Mouse (Mus musculus) thymus, adult 2 months (tissue): Measurements from ENCODE around the gene Zfp979. TPM values are rescaled to one million over a fixed set of nuclear protein-coding genes. Genes with fewer than 3 reads are reported as not detected.

Experiments used
- DNase-seq: peaks from one replicate; pipeline ENCODE4 v3.0.0; 2021
- H3K27ac ChIP-seq: fragments of 200-500 bp; 2 replicates; pipeline ENCODE4 v1.5.1; 2012; ENCODE audit warnings: low read length, control low read depth; ENCODE audit not compliant: control insufficient read depth, insufficient read depth
- H3K27me3 ChIP-seq: fragments of 200-500 bp; 2 replicates; pipeline ENCODE4 v1.6.1; 2012; ENCODE audit warnings: mild to moderate bottlenecking, low read length, moderate library complexity, mixed read lengths; ENCODE audit not compliant: control insufficient read depth, insufficient read depth
- H3K36me3 ChIP-seq: fragments of 200-500 bp; 2 replicates; pipeline ENCODE4 v1.6.1; 2012; ENCODE audit warnings: mild to moderate bottlenecking, low read length, moderate library complexity; ENCODE audit not compliant: control insufficient read depth, insufficient read depth
- H3K4me1 ChIP-seq: fragments of 200-500 bp; replicated peaks from 2 replicates; pipeline ENCODE4 v1.6.1; 2012; ENCODE audit warnings: low read length; ENCODE audit not compliant: control insufficient read depth, insufficient read depth
- H3K4me3 ChIP-seq: fragments of 200-500 bp; 2 replicates; pipeline ENCODE4 v1.5.1; 2012; ENCODE audit warnings: mild to moderate bottlenecking, low read length, control low read depth, moderate library complexity; ENCODE audit not compliant: control insufficient read depth, insufficient read depth
- CTCF ChIP-seq: fragments of 200-500 bp; IDR thresholded peaks from 2 replicates; pipeline ENCODE4 v1.5.1; 2012; ENCODE audit warnings: mild to moderate bottlenecking, control low read depth, low read length, moderate library complexity, borderline replicate concordance; ENCODE audit not compliant: control insufficient read depth, poor library complexity, insufficient read depth; ENCODE audit errors: extremely low read depth
- POLR2A ChIP-seq: fragments of 200-500 bp; IDR thresholded peaks from 2 replicates; pipeline ENCODE4 v1.6.1; 2012; ENCODE audit warnings: mild to moderate bottlenecking, low read length, control low read depth, moderate library complexity; ENCODE audit not compliant: control insufficient read depth, poor library complexity, insufficient read depth; ENCODE audit errors: extremely low read depth
- WGBS: fragments of 180-500 bp; shearing (Covaris S2); methylation state at CpG from one replicate; pipeline ENCODE4 v1.1.7; 2018; 5-methylcytosine and 5-hydroxymethylcytosine counted together
- polyA plus RNA-seq: library from polyadenylated mRNA; depleted of rRNA; stranded (reverse); fragments of >200 nt; gene quantifications from 2 replicates; pipeline ENCODE4 v1.2.3, GENCODE M21; 2012; rRNA removed

The Zfp979 gene
- polyA plus RNA-seq, 1 experiment: 0.05 TPM

- no peaks in the 10 kb centered on the region for H3K4me1 ChIP-seq
- H3K27me3 ChIP-seq: no peaks in the 10 kb centered on the region
- WGBS: 71% methylated on average over 6 of the region's 6 CpGs
- H3K4me3 ChIP-seq: no peak overlapping the region
- no peak overlapping the region for H3K27ac ChIP-seq
- TF ChIP-seq POLR2A (no peak), CTCF (no peak)
- H3K36me3 ChIP-seq: no peaks in the 10 kb centered on the region
- DNase-seq: no peak
Observed at GRCm38 (mm10) chr4:147565426-147566220, 76.7 kb downstream of the Zfp979 start.

Other genes with a start within 250 kb of the Zfp979 start
- gene Zfp982, start 150.1 kb downstream of the Zfp979 start, polyA plus RNA-seq: not detected in 2 replicates
- 0.03 TPM in 1 of 2 replicates, not detected in the other for gene Gm16503, start 102.3 kb downstream of the Zfp979 start, polyA plus RNA-seq
- not detected in 2 replicates for gene Zfp985, start 89.2 kb downstream of the Zfp979 start, polyA plus RNA-seq
- gene Zfp534, start 60.0 kb upstream of the Zfp979 start, polyA plus RNA-seq: 0.03 TPM in 1 of 2 replicates, not detected in the other
- gene Zfp984, start 167.3 kb upstream of the Zfp979 start, polyA plus RNA-seq: 0.84 and 1.3 TPM in 2 replicates
- 1.3 and 1.5 TPM in 2 replicates for gene Zfp933, start 205.9 kb upstream of the Zfp979 start, polyA plus RNA-seq
- 167 and 170 TPM in 2 replicates for gene Miip, start 226.3 kb upstream of the Zfp979 start, polyA plus RNA-seq
- 3.0 and 3.7 TPM in 2 replicates for gene Fv1, start 226.5 kb upstream of the Zfp979 start, polyA plus RNA-seq